Mouse (Mus musculus) cerebellum, postnatal 14 days (tissue): ENCODE data around the gene Rbmxl1.

Experiments
- DNase-seq, 2 experiments: peaks; one replicate each; pipeline ENCODE4 v3.0.0; 2021; ENCODE audit warnings: mixed read lengths in 2 of 2

Gene Rbmxl1

DNA sequence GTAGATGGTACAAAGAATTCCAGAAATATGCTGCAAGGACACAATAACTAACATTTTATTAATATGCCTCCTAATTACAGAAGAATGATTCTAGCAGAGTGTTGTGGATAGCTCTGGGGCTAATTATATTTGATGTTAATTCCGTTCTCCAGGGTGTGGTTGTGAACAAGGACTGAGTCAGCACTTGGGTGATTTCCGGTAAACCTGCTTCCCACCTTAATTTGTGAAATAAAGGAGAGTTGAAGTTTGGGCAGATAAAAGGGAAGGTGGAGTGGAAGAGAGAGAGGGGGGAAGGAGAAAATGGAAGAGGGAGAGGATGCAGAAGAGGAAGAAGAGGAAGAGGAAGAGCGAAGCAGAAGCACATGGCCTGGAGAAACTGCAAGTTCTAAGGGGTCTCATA, 19.0 kb downstream of the Rbmxl1 start:
- DNase-seq, result no peak

DNA sequence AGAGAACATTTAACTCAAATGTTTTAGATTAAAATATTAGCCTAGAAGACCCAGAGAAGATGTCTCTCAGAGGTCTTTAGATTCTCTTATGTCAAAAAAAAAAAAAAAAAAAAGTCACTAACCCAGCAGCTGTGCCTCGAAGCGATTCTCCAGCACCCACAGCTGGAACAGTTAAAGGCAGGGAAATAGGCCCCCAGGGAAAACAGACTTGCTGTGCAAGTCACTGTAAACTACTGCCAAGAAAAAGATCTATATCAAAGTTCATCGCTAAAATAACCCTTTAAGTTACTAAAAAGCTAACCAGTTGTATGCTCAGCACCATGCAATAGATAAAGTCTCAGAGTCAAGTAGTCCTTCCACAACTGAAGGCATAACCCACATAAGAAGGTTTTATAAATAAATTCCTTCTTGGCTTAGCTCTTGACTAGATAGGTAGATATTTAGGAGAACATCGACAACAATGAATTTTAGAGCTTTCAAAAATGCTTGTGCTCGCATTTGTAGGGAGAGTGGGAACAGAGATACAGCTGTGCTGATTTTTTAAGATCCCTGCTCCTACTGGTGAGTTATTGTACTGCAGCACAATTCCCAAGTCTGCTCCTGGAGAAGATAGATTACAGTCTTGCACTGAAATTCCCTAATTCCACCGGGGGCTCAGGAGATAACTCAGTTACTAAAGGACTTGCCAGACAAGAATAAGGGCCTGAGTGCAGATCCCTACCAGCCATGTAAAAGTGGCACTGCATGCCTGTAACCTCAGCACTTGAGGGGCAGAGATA, 31.5 kb downstream of the Rbmxl1 start:
- DNase-seq, result peak in 1 of 2 experiments; percentile 2

- peak in 1 of 2 experiments; percentile 3 for DNase-seq
Observed at GRCm38 (mm10) chr8:78467889-78468288, 40.8 kb downstream of the Rbmxl1 start.

DNA sequence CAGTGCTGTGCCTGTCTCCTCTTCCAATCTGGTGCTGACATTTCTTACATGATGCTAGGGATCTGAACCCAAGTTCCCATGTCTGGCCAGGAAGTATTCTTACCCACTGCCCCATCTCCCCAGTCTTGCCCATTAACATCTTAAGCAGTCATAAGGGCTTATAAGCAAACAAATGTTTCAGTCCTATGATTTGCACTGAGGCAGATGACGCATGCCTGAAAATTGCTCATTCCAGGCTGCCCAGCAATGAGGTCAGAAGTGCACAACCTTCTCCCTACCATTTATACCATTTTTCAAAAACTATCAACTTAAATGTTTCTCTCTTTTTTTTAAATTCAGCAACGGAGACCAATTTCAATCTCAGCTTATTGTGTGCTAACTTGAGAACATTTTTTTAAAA, 44.8 kb downstream of the Rbmxl1 start:
- DNase-seq, result no peak

DNA sequence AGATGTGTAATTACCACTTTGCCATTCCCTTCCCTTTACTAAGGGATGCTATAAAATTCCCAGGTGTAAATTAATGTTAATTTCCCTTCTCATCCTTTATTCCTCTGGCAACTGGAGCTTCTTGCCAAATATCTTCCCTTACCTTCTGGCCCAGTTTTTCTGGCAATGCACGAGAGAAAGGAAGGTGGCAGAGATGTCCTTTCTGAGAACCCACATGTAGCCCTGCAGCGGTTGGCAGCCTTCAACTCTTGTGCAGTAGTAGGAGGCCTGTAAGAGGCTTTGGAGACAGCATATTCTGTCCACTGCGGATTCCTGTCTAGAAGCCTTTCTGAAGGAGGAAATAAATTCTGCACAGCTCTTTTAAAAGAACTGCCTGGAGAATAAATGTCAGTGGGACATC, 52.3 kb downstream of the Rbmxl1 start:
- DNase-seq, result no peak
